Mouse (Mus musculus): ENCODE results near the gene Gm49355.
"Not testable (repeated sequence)": the region's sequence is repeated elsewhere in the genome, so short reads cannot be mapped to it uniquely, and the experiment has no call there.

Gene Gm49355

DNA sequence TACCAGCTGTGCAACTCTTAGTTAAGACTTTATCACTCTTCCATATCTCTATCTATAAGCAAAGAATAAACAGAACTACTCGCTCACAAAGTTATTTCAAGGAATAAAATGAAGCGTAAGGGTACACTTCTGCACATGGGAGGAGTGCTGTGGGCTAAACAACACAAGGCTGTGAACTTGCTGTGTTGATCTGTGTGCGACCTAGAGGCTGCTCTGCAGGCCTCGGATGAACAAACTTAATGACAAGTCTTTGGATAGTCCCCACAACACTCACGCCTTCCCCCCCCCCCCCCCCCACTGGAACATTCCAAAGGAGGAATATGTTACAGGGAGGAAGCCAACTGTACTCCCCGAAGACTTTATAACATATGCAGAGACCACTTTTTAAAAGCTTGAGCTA lies at the start of gene Gm49355:
Gene Gm49355, plus strand, starts transcription at position 336 of the 400 bp plus-strand sequence.
- DNase-seq (ENCODE audit: low read depth in 2 of 2, low spot score in 2 of 2) = no peak

DNA sequence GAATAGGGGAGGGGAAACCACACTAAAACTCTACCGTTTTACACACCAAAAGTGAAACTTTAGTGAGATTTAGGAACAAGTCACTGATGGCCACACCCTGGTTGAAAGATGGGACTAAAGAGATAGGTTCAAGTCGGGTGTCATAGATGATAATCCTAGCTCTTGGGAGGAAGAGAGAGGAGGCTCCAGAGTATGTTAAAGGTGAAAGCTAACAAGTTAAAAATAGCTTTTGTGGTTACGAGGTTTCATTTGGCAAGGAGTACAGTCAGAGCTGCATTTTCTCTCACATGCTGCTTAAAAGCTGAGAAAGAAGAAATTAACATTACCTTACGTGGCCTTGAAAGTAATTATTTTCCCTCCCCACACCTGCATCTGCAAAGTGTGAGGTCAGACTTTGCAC lies 40.0 kb upstream of the Gm49355 start:
- DNase-seq (ENCODE audit: low read depth in 2 of 2, low spot score in 2 of 2) = no peak

DNA sequence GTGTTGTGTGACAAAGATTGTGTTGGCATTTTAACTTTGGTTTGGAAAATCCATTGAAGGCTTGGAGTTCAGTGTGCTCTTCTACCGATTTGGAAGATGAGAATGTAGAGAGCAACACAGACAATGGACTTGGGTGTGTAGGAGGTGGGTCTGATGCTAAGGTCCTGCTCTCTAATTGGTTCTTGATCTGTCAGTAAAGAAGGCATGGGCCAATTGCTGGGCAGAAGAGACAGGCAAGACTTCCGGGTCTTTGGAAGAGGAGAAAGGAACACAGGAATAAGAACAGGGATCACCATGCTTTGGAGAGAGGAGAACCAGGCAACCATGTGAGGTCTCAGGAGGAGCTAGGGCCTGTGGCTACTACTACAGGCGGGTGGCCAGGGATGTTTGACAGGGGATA lies 7.7 kb upstream of the Gm49355 start:
- DNase-seq (ENCODE audit: low read depth in 2 of 2, low spot score in 2 of 2) = no peak

DNA sequence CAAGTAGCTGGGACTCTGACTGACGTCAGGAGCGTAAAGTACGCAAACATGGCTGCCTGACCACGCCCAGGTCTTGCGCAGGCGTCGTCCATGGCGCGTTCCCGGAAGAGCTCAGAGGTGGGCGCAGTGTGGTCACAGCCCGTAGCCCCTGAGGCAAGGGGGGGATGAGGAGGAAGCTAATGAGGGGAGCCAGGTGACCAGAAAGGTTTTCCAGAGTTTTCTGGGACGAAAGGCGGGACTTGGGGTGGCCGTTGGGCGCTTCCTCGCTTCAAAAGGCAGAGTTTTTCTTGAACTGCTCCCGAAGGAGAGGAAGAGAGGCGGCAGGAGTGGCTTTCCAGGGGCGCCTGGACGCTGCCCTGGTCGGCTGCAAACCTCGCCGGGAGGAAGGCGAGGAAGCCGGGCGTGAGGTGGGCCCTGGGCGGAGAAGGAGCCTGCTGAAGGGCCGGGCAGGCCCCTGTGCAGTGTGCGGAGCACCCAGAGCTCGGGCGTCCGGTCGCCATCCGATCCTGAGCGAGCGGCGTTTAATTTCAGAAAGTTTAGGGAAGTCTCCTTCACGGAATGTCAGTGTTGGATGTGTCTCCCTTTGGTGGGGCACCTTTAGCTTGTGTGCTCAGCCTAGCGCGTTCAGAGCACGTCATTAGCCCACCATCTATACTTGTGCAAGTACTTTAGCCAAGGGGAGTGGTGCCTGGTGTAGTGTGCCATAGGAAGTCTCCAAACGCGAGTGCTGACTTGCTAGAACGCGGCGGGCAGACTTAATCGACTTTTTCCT lies 551 bp downstream of the Gm49355 start, which contains the start of gene 3830406C13Rik:
Gene 3830406C13Rik, plus strand, starts transcription at position 33 of the 772 bp plus-strand sequence.
- peak; percentile 41 to 60 for DNase-seq (ENCODE audit: low read depth in 2 of 2, low spot score in 2 of 2)

DNA sequence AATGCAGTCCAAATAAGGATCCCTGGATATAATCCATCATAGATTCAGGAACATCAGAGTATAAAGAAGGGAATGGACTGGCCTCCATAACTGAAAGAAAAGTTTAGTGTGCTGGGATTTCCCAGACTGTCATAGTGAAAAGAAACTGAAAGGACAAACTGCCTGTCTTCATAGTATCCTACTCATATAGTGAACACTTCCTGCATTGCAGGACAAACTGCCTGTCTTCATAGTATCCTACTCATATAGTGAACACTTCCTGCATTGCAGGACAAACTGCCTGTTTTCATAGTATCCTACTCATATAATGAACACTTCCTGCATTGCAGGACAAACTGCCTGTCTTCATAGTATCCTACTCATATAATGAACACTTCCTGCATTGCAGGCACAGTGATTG lies 6.0 kb downstream of the Gm49355 start:
- DNase-seq (ENCODE audit: low read depth in 2 of 2, low spot score in 2 of 2) = not testable (repeated sequence)

DNA sequence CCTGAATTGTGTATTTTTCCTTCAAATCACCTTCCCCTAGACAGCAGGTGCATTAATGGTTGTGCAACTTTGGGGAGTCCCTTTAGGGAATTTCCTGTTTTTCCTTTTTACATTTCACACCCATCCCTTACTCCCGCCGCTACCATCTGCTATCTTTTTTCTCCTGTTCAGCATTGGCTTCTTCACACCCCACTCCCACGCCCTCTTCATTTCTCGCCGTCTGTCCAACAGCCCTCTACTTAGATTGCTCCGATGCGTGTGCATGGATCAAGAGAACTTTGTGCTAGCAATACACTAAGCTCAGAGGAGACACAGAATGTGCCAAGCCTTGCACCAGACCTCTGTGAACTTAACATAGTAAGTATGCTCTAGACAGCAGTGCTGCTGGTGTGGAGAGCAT lies 12.6 kb downstream of the Gm49355 start:
- no peak for DNase-seq (ENCODE audit: low read depth in 2 of 2, low spot score in 2 of 2)

DNA sequence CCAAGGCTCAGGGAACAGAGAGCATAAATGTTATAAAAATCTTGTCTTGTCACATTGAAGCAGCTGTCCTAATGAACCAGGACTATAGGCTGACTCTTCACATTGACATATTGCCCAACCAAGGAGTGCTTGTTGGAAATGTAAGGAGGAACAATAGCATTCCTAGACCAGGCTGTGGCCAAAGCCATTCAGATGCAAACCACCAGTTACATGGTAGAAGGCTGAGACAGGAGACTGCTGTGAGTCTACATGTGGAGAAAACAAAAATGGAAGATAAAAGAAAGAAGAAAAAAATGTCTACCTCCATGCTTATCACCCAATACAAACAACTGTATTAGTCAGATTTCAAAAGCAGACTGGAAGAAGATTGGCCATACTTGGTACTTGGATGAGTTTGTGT lies 15.4 kb downstream of the Gm49355 start:
- no peak for DNase-seq (ENCODE audit: low read depth in 2 of 2, low spot score in 2 of 2)

DNA sequence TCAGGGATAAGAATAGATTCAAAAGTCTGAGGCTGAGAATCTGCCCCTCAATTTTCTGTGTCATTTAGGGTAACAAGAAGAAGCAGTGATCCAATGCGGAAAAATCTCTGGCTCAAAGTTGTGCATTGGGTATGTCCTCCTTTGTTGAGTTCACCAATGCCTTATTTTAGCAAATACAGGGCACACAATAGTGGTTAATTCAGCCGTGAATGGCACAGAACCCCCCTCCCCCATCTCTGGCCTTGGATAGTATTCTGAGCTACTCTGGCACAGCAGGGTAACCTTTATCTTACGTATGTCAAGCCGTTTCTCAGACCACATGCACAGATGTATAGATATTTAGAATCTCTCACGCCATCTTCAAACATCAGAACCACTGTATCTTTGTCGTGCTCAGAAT lies 15.9 kb downstream of the Gm49355 start:
- DNase-seq (ENCODE audit: low read depth in 2 of 2, low spot score in 2 of 2) = no peak

DNA sequence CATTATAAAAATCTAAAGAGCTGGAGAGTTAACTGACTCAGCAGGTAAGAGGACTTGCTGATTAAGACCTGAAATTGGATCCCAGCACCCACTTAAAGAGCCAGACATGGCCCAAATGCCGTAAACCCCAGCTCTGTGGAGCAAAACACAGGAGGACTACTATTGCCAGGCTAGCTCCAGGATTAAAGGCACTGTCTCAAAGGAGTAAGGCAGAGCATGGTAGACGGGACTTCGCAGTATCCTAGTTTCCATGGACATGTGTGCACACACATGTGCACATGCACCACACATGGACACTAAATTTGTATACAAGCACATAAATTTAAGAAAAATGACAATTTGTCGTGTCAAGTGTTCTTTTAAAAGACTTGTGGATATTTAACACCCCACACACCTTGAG lies 16.5 kb downstream of the Gm49355 start:
- DNase-seq (ENCODE audit: low read depth in 2 of 2, low spot score in 2 of 2) = no peak

DNA sequence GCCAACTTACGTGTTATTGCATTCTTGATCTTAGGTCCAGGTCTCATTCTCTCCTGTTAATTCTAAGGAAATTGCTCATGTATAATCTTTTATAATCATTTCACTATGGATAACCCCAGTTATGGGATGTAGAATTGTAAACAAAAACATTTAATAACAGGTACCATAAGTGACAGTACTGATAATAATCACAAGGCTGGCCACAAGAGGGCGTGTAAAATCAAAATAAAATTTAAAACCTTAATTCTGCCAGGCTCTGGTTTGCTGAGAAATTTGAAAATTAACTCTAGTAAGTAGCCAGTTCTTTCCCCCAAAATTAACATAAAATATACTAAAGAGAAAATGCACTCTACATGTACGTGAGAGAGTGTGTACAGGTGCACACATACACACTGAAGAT lies 16.9 kb downstream of the Gm49355 start:
- DNase-seq (ENCODE audit: low read depth in 2 of 2, low spot score in 2 of 2) = no peak

DNA sequence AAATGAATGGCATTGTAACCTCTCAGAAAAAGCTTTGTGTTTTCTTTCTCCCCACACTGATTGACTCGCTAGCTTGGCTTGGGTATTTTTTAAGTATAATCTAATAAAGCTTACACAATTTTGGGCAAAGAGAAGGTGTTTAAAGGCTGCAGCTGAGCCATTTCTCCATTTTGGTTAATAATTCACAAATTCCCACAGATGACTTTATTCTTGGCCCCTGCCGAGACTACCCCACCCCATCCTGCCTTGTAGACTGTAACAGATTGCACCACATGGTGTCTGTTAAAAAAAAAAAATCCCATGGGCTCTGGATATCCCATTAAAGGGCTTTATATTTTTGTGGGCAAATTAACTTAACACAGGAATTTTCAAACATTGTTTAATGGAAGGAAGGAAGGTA lies 19.3 kb downstream of the Gm49355 start:
- DNase-seq (ENCODE audit: low read depth in 2 of 2, low spot score in 2 of 2) = no peak

DNA sequence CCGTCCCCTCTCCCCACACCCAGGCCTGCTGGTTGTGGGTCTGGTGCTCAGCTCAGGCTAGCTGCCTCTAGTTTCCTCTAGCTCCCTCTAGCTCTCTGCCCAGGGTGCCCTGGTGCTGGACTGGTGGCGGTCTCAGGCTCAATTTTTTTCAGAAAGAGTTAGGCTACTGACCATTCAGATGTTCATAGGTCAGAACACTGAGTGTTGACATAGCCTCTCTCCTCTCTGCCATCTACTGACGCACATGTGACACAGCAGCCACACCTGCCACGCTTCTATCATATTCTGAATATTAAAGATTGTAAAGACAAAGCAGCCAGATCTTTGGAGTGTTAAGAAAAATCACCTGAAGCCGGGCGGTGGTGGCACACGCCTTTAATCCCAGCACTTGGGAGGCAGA lies 49.8 kb downstream of the Gm49355 start:
- DNase-seq (ENCODE audit: low read depth in 2 of 2, low spot score in 2 of 2) = no peak

DNA sequence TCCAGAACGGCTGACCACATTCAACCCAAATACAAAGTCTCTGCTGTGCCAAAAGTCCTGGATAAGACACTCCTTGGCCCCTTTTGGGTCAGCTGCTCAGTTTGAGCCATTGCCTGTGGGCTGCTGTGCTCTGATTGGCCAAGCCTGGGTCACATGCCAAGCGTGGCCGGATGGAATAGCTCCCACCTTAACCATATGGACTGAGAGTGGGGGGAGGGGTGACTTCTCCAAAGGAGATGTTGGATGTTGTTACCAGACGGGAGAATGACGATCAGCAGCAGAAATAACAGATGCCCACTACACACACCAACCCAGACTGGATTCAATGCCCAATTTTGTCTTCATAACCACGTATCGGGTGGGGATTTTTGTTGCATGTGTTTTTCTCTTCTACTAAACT lies 51.1 kb downstream of the Gm49355 start:
- DNase-seq (ENCODE audit: low read depth in 2 of 2, low spot score in 2 of 2) = no peak

DNA sequence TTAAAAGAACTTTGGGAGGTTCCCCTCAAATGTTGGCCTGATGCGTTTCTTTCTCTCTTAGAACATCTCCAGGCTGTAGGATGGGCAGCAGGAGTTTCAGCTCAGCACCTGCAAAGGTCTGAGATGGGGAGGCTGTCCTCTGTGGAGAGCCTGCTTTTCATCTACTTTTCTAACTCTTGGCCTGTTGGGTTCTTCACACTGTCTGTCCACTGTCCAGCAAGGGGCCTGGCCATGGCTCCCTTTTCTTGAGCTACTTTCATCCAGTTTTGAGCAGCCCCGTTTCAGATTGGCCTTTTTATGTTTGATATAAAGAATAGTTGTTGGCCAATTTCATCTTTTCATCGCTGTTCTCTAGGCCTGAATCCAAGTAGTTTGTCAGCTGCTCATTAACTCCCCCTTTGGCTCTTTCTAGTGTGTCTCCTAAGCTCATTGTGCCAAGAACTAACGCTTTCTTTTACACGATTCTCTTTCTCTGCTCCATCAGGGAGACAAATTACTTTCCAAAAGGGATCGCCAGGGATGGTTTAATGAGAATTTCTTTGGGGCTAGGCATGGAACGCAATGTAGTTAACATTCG lies 53.7 kb downstream of the Gm49355 start:
- no peak for DNase-seq (ENCODE audit: low read depth in 2 of 2, low spot score in 2 of 2)

DNA sequence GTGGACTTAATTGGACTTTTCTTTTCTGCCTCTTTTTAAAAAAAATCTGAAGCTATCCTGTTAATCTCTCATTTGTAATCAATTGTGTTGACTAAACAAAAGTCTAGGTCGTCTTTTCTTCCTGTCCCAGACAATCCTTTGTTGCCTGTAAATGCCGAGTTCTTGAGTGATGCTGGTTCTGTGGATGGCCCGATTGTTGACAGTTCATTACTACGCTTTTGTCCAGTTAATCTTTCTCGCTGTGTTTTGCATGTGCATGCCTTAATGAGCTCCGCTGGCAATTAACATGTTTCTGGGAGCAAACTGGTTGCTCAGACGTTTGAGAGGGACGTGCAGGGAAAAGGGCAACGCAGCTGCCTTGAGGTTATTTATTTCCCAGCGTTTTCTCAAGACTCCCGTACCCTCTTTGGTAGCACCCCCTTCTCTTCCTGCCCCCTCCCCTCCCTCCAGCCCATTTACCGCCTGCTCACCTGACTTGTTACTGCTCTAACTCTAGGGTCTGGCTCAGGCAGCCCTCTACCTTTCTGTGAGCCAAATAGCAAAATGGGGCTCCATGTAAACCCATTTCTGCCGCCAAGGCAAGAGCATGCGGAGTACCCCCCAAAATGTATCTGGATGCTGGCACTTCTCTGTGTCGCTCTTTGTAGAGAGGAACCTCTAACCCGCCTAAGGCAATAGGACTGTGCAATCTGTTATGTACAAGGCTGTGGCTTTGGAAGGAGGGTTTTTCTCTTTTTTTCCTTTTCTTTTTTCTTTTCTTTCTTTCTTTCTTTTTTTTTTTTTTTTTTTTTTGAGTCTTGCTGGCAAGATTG lies 54.4 kb downstream of the Gm49355 start:
- DNase-seq (ENCODE audit: low read depth in 2 of 2, low spot score in 2 of 2) = no peak

DNA sequence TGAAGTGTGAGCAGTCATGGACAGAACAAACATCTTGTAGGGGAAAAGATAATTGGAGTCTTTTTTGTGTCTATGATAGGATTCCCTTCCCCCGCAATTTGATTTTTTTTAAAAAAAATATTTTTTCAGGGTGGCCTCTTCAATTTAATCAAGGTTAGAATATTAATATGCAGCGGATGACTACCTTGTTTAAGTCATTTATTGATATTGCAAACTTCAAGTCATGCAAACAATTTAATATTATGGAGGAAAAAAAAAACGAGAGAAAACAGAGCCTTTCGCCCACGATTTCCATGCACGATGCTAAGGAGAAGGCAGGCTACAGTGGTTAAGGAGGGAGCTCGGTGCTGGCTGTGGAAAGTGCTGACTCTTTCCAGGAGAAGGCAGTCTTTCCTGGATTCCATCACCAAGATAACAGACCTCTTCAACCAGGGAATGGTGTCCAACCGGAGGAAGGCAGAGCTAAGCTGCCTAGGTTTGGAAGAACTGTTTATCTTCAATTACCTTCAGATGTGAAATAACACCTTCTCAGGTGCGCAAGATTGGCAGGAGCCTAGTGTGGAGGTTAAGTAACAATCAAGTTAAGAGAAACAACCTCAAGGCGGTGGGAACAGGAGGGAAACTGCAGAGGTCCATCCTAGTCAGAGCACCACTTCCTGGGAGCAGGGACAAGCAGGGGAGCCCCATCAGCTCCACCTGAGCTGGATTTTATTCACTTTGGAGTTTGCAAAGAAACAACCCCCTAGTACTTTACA lies 55.2 kb downstream of the Gm49355 start:
- DNase-seq (ENCODE audit: low read depth in 2 of 2, low spot score in 2 of 2) = no peak

DNA sequence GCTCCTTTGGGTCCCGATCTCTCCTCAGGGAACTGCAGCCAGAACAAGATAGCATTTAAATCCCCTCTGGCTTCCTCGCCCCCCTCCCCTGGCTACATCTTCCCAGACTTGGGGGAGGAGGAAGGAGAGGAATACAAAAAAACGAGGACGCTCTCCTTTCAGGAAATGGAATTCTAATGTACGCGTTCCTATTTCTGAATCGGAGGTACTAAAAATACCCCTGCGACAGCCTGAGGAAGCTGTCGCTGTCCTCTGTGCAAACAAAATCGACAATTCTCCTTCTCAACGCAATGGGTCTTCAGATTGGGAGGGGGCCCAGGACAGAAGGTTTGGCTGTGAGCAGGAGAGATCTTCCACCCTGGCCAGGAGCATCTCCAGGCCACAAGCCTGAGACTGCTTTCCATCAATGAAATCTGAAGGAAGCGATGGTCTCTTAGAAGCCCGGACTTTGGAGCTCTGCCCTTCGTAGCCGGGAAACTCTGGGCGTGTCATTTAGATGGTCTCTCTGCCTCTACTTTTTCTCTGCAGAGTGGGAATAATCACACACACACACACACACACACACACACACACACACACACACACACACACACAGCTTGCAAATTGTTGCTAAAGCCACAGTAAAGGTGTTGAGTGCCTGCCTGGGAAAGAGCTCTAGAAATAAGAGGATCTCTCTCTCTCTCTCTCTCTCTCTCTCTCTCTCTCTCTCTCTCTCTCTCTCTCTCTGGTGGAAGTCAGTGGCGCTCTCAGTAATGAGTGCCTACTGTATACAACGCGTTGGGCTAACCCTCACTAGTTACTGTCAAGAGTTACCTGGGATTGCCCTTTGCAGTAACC lies 56.7 kb downstream of the Gm49355 start:
- no peak for DNase-seq (ENCODE audit: low read depth in 2 of 2, low spot score in 2 of 2)

DNA sequence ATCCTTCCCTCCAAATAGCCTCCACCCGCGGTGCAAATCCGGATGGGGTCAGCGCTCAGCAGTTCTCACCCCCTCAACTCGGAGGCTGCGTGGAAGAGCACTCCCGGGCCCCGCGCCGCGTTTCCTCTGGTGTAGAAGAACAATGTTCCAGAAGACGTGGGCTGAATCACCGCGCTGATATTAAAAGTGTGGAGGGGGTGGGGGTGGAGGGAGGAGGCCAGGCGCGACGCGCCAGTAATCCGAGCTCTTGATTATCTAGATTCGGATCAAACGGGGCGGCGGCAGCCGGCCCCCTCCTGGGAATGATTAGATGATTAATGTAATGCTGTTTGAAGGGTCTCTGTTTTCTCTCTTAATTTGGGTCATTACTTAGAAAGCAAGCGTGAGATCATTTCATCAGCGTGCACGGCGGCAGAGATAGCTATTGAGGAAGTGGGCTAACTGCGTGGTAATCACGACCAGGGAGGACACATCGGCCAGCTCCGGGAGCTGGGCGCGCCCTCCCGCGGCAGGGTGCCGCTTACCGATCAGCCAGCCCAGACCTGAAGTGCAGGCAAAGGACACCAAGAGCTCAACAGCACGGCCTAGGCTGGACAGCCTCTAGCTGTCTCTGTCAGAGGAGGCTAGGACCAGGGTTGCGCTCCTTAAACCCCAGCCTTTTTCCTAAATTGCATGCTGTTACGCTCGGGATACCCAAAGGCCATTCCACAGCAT lies 57.5 kb downstream of the Gm49355 start:
- no peak for DNase-seq (ENCODE audit: low read depth in 2 of 2, low spot score in 2 of 2)

DNA sequence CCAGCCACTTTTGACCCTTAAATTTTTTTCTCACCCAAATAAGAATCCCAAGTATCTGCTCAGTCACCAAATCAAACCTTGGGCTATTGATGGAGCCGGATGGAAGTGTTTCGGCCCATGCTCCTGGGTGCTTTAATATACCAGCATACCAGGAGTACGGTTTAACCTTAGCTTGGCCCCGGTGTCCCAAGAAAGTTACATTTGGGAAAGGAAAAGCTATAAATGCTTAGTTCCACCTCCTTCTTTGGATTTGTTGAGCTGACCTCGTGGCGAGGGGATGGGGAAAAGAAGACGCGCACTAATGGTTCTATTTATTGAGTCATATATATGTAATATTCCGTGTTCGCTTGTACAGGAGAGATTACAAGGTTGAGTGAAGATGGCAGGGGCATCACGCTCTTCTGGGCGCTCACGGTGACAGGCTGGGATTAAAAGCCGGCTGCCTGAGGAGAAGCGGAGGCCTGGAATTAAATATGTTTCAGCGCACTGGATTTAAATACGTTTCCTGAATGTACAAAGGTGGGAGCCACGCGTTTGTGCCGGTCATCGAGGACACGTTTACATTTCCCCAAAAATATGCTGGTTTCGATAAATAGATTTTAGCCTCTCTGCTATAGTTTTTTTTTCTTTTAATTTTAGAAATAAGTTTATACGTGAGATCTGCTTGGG lies 58.1 kb downstream of the Gm49355 start:
- DNase-seq (ENCODE audit: low read depth in 2 of 2, low spot score in 2 of 2) = no peak

All from CD8-positive naive resting alpha-beta T cell, adult 2 months (primary cell).